ENCODE assay signal across 35 mouse cellular contexts in genomic region chr13:18043154-18043553, GRCm38 (mm10).
"Had no signal": no experiment of that assay in that cellular context is flagged by ENCODE, and none has a peak within 500 bp of the region (broad histone marks: within the 10 kb centered on the region; RNA-seq: fewer than 3 reads in every experiment).

No protein-coding gene starts in this region.

- H3K9ac ChIP-seq: heart, embryonic 12.5 days; heart, embryonic 13.5 days; heart, embryonic 15.5 days; hindbrain, embryonic 12.5 days; hindbrain, embryonic 13.5 days; hindbrain, embryonic 14.5 days; hindbrain, embryonic 15.5 days; intestine, embryonic 15.5 days; kidney, embryonic 15.5 days had no signal

- H3K4me2 ChIP-seq: heart, embryonic 11.5 days; heart, embryonic 12.5 days; heart, embryonic 13.5 days; heart, embryonic 15.5 days; hindbrain, embryonic 12.5 days; hindbrain, embryonic 13.5 days; hindbrain, embryonic 14.5 days; hindbrain, embryonic 15.5 days; intestine, embryonic 15.5 days; kidney, embryonic 15.5 days had no signal

- H3K27me3 ChIP-seq: heart, embryonic 12.5 days; heart, embryonic 13.5 days; heart, embryonic 15.5 days; hindbrain, embryonic 12.5 days; hindbrain, embryonic 13.5 days; hindbrain, embryonic 15.5 days; intestine, embryonic 15.5 days; kidney, embryonic 15.5 days had no signal

- DNase-seq: heart, postnatal 10 days; heart, postnatal 14 days; heart, postnatal 36 days; heart, postnatal 4 days; kidney, adult 11 months; kidney, adult 18-20 months; kidney, adult 2 months; kidney, adult 8-10 months; kidney, adult 9 months; kidney, postnatal 10 days; kidney, postnatal 14 days; kidney, postnatal 25 days; kidney, postnatal 36 days; kidney, postnatal 4 days; layer of hippocampus, adult 9-11 months; layer of hippocampus, postnatal 36 days had no signal

- ATAC-seq: hindbrain, embryonic 16.5 days; hindbrain, postnatal 0 days; inflammation-experienced regulatory T-cells, adult 6 months; intestine, embryonic 15.5 days; intestine, embryonic 16.5 days; intestine, postnatal 0 days had no signal

- H3K4me3 ChIP-seq: heart, embryonic 10.5 days; heart, embryonic 12.5 days; heart, embryonic 13.5 days; heart, embryonic 15.5 days; hindbrain, embryonic 10.5 days; hindbrain, embryonic 12.5 days; hindbrain, embryonic 13.5 days; hindbrain, embryonic 15.5 days; intestine, embryonic 15.5 days; kidney, embryonic 15.5 days; layer of hippocampus, adult 2 months had no signal

- H3K27ac ChIP-seq: heart, embryonic 10.5 days; heart, embryonic 13.5 days; heart, embryonic 15.5 days; hindbrain, embryonic 10.5 days; hindbrain, embryonic 12.5 days; hindbrain, embryonic 13.5 days; hindbrain, embryonic 14.5 days; hindbrain, embryonic 15.5 days; hindbrain, postnatal 0 days; intestine, embryonic 15.5 days; kidney, embryonic 15.5 days; kidney, postnatal 0 days; layer of hippocampus, adult 2 months had no signal

- H3K36me3 ChIP-seq: heart, embryonic 10.5 days; heart, embryonic 12.5 days; heart, embryonic 13.5 days; heart, embryonic 15.5 days; hindbrain, embryonic 10.5 days; hindbrain, embryonic 12.5 days; hindbrain, embryonic 13.5 days; hindbrain, embryonic 15.5 days; intestine, embryonic 15.5 days; kidney, embryonic 15.5 days had no signal

- H3K4me1 ChIP-seq: heart, embryonic 10.5 days; heart, embryonic 12.5 days; heart, embryonic 13.5 days; heart, embryonic 15.5 days; hindbrain, embryonic 10.5 days; hindbrain, embryonic 12.5 days; hindbrain, embryonic 13.5 days; hindbrain, embryonic 15.5 days; intestine, embryonic 15.5 days; kidney, embryonic 15.5 days had no signal

- H3K9me3 ChIP-seq: heart, embryonic 10.5 days; heart, embryonic 13.5 days; heart, embryonic 15.5 days; hindbrain, embryonic 10.5 days; hindbrain, embryonic 12.5 days; hindbrain, embryonic 13.5 days; hindbrain, embryonic 15.5 days; intestine, embryonic 15.5 days; kidney, embryonic 15.5 days had no signal
